Mouse (Mus musculus) fat pad, adult 2 months (tissue): ENCODE results near the gene Ccdc6.

Source experiments
- DNase-seq: peaks from one replicate; pipeline ENCODE4 v3.0.0-alpha.2; 2011; ENCODE audit warnings: low read depth, low spot score; ENCODE audit errors: extremely low read depth

Ccdc6 gene

DNA sequence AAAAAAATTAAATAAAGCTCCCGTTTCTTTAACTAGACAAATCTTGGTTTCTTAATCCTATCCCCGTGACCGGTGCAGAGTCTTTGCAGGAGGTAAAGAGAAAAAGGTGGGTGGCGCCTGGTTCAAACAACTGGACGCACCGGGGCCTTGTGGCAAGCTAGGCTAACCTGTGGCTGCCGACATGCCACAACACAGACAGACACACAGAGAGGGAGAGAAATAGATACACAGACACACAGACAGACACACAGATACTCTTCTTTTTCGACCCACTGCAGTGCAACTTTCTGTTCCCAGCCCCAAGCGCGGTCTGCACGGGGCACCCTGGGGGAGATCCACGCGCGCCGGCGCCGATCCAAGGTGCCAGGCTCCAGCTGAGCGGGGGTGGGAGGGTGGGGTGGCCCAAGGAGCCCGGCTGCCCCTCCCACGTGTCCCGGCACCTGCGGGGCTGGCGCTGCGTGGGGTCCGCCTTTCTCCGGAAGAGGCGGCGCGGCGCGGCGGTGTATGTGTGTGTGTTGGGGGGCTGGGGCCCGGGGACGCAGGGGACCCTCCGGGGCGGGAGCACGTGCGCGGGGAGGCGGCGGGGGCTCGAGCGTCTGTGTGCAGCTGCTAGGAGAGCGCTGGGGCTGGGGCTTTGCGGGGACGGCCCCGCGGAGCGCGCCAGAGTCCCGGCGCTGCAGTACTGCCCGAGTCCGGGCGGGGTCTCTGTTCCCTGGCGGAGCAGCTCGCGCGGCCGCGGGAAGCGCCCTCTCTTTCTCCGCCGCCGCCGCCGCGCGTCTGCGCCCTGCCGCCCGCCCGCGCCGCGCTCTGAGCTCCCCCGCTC is at the start of gene Ccdc6:
TSS of gene Ccdc6 (plus strand) at position 756 of the 823 bp plus-strand sequence.
- DNase-seq = no peak

DNA sequence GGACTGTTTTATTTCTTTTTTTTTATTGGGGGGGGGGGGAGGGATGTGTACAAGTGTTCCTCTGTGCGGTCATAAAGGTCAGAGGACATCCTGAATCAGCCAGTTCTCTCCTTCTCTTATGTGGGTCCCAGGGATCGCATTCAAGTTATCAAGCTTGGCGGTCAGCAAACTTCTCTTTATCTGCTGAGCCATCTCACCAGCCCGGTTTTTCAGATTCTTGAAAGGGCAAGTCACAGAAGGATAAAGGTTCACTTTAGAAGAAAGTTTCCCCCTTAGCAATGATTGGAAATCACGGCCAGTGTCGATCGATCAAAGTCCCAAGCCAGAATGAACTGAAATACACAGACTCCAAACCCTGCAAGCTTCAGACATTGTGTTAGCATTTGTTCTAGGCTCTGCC is 47.1 kb upstream of the Ccdc6 start:
- no peak for DNase-seq

DNA sequence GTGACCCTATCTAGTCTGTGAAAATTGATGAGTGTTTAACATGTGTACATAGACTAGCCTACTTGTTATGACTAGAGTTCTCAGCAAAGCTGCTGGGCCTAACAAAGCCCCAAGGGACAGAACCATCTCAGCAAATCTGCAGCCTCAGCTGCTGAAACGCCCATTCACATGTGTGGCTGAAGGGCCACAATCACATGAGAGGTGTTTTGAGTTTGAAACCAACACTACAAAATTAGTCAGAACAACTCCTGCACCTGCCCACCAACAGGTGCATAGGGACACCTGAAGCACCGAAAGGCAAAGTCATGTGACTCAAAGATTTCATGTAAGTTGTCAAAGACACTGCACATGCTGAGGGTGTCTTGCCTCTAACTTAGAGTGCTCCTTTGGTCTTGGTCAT is 41.6 kb upstream of the Ccdc6 start:
- DNase-seq = no peak

- DNase-seq = no peak
These were observed 39.9 kb upstream of the Ccdc6 start for GRCm38 (mm10) chr10:70057064-70057463.

DNA sequence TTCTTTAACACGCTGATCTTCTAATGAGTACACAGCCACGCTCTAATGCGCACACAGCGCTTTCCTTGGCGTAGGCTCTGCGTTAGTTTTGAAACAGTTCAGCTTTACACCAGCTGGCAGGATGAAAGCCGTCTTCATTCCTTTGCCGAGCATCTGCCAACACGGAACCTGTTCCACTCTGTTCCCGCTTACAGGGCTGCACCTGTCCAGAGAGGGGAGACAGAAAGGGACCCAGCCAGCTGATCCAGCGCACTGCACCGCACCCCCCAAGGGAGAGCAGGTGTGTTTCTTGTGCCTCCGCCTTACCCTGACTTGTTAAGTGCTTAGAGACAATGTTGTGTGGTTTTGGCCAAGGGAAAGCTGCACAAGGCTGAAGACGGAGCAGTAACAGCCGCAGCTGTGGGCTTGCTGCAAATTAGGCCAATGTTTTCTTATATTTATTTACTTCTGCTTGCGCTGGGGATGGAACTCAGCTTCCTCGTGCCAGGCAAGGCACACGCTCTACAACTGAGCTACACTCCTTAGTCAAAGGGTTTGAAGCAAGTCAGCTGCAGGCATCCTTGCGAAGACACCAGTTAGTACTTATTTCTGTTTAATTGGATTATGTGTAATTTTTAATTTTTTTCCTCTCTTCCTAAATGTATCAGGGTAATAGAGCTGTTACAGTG is 36.8 kb upstream of the Ccdc6 start:
- peak; percentile 52 for DNase-seq

DNA sequence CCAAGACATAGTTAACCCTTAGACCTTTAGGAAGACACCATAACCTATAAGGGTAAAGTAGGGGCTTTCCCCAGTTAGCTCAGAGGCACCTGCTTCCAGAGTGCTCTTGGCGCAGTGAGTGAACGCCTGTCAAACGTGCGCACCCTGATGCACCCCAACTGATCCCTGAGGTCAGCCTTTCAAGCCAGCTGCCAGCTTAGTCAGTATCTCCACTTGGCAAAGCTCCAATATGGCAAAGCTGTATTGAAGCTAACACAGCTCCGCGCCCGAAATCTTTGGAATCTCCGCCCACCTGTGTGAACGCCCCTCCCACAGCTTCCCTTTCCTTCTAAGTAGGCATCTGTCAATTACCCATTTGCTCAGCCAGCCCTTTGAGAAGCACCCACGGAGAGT is 36.2 kb upstream of the Ccdc6 start:
- DNase-seq = no peak

- no peak for DNase-seq
These were observed 32.9 kb upstream of the Ccdc6 start for GRCm38 (mm10) chr10:70063881-70064555.

DNA sequence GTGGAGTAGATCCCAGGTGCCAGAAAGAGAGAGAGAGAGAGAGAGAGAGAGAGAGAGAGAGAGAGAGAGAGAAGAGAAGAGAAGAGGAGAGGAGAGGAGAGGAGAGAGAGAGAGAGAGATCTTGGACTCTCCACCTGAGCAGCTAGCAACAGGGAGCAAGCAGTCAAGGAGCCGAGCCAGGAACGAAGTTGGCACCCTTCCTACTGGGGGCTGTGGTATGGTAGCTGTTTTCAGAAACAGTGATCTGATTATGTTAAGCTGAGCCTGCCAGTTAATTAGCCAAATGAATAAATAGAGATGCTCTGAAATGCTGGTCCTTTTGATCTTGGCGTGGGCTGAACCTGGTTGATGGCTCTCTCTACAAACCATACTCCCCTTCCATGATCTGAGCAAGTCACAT is 31.7 kb upstream of the Ccdc6 start:
- DNase-seq = no peak

DNA sequence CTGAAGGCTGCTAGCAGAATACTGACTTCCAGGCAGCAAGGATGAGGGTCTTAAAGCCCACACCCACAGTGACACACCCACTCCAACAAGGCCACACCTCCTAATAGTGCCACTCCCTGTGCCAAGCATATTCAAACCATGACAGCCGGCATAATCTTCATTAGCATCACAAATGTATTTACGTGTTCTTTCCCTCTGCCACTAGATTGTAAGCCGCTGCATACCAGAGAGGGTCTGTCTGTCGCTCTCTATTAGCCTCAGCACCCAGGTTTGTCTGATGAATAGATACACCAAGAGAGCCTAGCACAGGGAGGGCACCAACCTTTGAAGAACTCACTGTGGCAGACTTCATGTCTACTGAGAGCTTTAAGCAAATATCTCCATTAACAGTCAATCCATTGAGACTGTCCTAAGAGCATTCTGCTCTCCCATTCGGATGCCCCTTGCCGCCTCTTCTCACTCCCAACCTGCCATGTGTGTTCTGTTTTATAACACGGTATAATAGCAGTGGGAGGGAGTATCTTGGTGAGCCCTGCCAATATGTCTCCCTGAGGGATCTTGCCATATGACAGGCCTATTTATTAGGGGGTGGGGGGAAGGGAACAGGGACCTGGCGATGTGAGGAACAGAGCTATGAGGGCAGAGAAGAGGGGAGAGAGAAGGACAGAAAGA is 30.3 kb upstream of the Ccdc6 start:
- DNase-seq = no peak

DNA sequence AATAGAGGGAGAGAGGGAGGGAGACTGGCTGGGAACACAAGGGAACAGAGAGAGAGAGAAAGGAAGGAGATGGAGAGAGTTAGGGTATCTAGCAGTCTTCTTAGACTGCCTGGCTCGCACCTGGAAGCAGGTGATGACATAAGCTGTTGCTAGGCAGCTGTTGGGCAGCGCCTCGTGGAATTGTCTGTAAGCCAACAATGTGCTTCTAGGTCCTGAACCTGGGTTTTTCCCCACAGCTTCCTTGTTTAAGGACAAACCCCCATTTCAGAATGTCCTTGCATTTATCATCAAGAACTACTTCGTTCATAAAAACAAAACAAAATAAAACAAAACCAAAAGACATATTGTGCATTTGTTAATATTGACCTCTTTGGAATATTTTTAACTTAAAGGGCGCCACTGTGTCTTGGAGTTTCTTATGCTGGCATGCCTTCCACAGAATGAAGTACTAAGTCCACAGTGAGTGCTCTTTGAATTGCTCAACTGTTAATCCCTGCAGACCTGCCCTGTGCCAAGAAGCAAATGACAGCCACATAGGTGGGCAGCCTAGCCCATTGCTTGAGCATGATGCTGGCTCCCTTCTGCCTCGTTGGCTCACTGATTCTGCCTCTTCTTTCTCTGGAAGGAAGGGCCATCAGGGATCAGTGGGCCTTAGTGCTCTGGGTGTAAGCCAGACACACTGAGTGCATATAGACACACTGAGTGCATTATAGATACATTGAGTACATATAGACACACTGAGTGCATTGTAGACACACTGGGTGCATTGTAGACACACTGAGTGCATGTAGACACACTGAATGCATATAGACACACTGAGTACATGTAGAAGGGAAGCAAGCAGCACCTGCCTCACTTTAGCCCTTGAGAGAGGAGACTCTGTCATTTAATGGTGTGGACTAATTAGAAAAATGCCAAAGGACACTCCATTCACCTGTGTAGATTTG is 29.5 kb upstream of the Ccdc6 start:
- no peak for DNase-seq

DNA sequence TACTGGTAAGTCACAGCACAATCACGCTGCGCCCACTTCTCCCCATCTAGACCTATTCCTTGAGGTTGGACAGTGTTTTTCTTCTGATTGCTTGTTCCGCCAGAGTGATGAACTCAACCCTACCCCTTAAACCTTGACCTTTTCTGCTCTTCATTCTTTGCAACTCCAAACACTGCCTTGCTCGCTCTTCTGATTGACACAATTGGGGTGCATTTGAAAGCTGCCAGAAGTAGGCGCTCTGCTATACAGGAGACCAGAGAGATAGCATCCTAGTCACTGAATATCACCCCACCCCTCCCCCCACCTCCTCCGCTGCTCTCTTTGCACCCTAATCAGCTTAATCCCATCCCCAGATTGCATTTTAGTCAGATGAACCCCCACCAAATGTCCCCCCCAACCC is 27.6 kb upstream of the Ccdc6 start:
- no peak for DNase-seq

DNA sequence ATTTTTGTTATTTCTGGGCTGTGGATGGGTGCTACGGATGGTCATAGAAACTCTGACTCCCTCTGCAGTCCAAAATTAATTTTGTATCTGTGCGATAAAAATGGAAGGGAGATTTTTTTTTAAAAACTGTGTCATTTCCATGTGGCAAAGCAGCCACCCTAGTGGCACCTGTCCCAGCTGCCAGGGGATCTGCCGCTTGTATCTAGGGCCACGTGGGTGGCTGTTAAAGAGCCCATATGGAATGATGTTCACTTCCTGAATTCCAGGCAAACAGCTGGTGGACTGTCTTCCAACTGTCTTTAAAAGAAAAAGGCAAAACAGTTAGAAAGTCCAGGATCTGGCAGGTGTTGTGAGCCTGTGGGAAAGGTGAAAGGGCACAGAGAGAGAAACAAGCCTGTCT is 25.6 kb upstream of the Ccdc6 start:
- no peak for DNase-seq

DNA sequence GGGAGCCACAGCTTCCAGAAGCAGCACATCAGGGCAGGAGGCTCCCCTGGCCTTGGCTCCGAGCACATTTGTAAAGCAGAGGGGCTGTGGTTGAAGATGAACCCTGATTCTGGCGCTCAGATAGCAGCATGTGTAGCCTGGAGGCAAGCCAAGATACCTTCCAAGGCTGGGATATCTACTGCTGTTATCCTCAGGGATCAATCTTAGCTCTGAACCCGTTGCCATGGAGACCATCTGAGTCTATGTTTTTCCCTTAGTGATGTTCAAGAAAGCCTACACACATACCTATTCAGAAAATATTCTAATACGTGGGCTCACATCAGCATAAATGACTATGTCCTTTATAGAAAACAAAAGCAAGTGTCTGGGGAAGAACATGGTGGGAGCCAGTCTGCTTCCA is 19.5 kb upstream of the Ccdc6 start:
- no peak for DNase-seq

- no peak for DNase-seq
These were observed 16.0 kb upstream of the Ccdc6 start for GRCm38 (mm10) chr10:70080908-70081307.

DNA sequence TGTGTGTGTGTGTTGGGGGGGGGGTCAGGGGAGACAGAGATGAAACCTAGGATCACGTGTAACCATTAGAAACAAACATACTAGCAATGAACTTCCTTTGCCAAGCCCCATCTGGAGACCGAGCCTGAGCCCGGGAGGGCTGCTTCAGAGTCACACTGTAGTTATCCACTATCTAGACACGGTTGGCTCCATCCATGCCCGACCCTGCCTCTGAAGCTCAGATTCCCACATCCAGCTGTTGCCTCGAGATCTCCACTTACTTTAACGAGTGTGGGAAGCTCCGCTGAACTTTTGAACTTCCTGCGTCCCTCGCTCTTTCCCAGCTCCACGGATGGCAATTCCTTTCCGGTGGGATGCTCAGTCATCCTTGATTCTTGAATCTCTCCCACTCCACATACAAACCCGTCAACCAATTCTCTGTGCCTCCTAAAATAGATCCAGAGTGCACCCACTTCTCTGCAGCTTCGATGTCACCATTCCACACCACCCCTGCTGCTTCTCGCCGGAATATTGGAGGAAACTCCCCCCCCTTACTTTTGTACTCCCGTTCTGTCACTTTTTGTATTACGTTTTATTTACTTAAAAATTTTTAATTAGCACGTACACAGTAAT is 15.3 kb upstream of the Ccdc6 start:
- no peak for DNase-seq

- no peak for DNase-seq
These were observed 13.7 kb upstream of the Ccdc6 start for GRCm38 (mm10) chr10:70083241-70083640.

GRCm38 (mm10) chr10:70085256-70085961 is 11.5 kb upstream of the Ccdc6 start:
- DNase-seq = no peak

DNA sequence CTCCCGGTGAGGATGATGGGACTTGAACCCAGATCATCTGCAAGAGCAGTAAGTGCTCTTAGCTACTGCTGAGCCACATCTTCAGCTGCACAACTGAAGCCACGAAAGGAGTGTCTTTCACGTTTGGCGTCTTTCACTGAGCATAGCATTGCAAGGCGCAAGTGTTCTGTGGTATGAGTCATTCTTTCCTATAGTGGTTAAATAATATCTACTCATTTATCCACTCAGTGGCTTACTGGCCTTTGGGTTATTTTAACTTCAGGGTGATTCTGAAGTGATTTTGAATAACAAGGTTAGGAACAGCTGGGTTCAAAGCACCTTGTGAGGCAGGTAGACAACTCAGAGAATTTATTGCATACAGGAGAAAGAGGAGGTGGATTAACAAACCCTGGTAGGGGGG is 8.1 kb upstream of the Ccdc6 start:
- no peak for DNase-seq

DNA sequence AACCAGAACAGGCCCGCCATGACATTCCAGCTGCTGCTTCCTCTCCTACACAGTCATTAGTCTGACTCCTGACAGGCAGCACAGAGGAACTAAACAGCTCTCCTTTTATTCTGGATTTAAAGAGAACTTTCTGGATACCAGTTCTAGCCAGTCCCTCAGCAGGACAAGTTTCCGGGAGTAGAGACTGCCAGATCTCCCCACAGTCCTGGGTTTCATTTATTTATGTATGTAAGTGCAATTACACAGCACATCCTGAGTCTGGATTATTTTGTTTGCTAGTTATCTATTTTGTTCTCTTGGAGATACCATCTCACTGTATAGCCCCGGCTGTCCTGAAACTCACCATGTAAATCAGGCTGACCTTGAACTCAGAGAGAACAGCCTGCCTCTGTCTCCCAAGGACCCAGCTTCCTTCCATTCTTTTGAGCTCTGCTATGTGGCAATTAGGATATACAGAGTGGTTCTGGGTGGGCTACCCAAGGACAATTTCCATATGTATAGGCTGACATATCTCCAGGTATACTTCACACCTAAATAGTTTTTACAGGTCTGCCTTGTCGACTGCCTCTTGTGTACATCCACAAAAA is 5.0 kb upstream of the Ccdc6 start:
- DNase-seq = no peak
